ENCODE assay signal across 38 mouse cellular contexts in the genomic region with DNA sequence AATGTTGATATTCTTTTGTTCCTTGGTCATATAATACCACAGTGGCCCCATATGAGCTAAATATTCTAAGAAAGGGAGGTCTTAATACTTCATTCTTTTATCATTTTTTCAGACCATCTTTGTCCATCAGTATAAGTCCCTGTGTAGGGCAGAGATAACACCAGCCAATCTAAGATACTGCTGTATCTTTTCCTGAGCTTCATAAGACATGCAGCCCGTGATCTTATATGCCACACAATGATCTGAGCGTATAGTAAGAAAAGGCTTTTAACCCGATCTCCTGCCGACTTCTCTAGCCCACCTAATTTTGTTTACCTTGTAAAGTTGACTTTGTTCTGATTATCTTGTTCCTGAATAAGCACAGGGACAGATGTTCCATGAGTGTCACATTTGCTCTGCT. TPM values are rescaled to one million over a fixed set of nuclear protein-coding genes. Genes with fewer than 3 reads are reported as not detected.
"Had no signal": no experiment of that assay in that cellular context is flagged by ENCODE, and none has a peak within 500 bp of the region (broad histone marks: within the 10 kb centered on the region; RNA-seq: fewer than 3 reads in every experiment).

No protein-coding gene starts in this region.

- H3K36me3 ChIP-seq: embryonic facial prominence, embryonic 10.5 days; embryonic facial prominence, embryonic 12.5 days; embryonic facial prominence, embryonic 13.5 days; embryonic facial prominence, embryonic 15.5 days; forebrain, embryonic 10.5 days; forebrain, embryonic 12.5 days; forebrain, embryonic 15.5 days had no signal

- H3K4me1 ChIP-seq: embryonic facial prominence, embryonic 10.5 days; embryonic facial prominence, embryonic 12.5 days; embryonic facial prominence, embryonic 13.5 days; embryonic facial prominence, embryonic 15.5 days; forebrain, embryonic 10.5 days; forebrain, embryonic 12.5 days; forebrain, embryonic 13.5 days; forebrain, embryonic 15.5 days had no signal

- ATAC-seq: forebrain, embryonic 13.5 days; forebrain, embryonic 14.5 days; forebrain, embryonic 15.5 days; forebrain, embryonic 16.5 days; forebrain, postnatal 0 days had no signal

- H3K9me3 ChIP-seq: embryonic facial prominence, embryonic 10.5 days; embryonic facial prominence, embryonic 12.5 days; embryonic facial prominence, embryonic 13.5 days; embryonic facial prominence, embryonic 15.5 days; forebrain, embryonic 10.5 days; forebrain, embryonic 12.5 days; forebrain, embryonic 13.5 days; forebrain, embryonic 15.5 days had no signal

- DNase-seq: cerebellum, adult 8-10 months; cerebellum, adult 9-10 months; cerebellum, adult 9-11 months; cerebellum, postnatal 10 days; cerebellum, postnatal 14 days; cerebellum, postnatal 25 days; cerebellum, postnatal 36 days; embryo, embryonic 11 days; forebrain, postnatal 0 days; gastrocnemius, adult 2 months; gastrocnemius, postnatal 10 days; gastrocnemius, postnatal 14 days; gastrocnemius, postnatal 25 days; gastrocnemius, postnatal 36 days; heart, adult 18-20 months had no signal

- H3K27me3 ChIP-seq: embryonic facial prominence, embryonic 12.5 days; embryonic facial prominence, embryonic 13.5 days; embryonic facial prominence, embryonic 15.5 days; forebrain, embryonic 13.5 days; forebrain, embryonic 15.5 days had no signal

- H3K4me3 ChIP-seq: embryonic facial prominence, embryonic 10.5 days; embryonic facial prominence, embryonic 12.5 days; embryonic facial prominence, embryonic 13.5 days; embryonic facial prominence, embryonic 15.5 days; erythroblast, embryonic 14.5 days; forebrain, embryonic 10.5 days; forebrain, embryonic 12.5 days; forebrain, embryonic 13.5 days; forebrain, embryonic 15.5 days; gastrocnemius, adult 2 months; heart, adult 2 months had no signal

RNA-seq across cellular contexts. Expression of gene Znrf4, which starts 12.7 kb away (rescaled TPM):
- total RNA-seq: common myeloid progenitor, adult 5-6 weeks; forebrain, postnatal 0 days; gastrocnemius, adult 18-20 months; gastrocnemius, adult 2 months; gastrocnemius, adult 8-10 months; gastrocnemius, postnatal 10 days; gastrocnemius, postnatal 14 days; gastrocnemius, postnatal 25 days; gastrocnemius, postnatal 36 days; gastrocnemius, postnatal 4 days; granulocyte monocyte progenitor cell, adult 5-6 weeks; heart, adult 18-20 months; heart, adult 2 months; heart, adult 8-10 months had no signal
- polyA plus RNA-seq: cortical plate, adult 2 months; embryonic facial prominence, embryonic 10.5 days; embryonic facial prominence, embryonic 11.5 days; embryonic facial prominence, embryonic 12.5 days; embryonic facial prominence, embryonic 13.5 days; embryonic facial prominence, embryonic 14.5 days; embryonic facial prominence, embryonic 15.5 days; erythroblast, embryonic 14.5 days; forebrain, embryonic 10.5 days; forebrain, embryonic 11.5 days; forebrain, embryonic 12.5 days; forebrain, embryonic 16.5 days; frontal cortex, adult 2 months had no signal

RNA-seq across cellular contexts. Expression of gene Gm20219, which starts 29.2 kb away (rescaled TPM):
- total RNA-seq: common myeloid progenitor, adult 5-6 weeks had no signal
